In the genomic region with DNA sequence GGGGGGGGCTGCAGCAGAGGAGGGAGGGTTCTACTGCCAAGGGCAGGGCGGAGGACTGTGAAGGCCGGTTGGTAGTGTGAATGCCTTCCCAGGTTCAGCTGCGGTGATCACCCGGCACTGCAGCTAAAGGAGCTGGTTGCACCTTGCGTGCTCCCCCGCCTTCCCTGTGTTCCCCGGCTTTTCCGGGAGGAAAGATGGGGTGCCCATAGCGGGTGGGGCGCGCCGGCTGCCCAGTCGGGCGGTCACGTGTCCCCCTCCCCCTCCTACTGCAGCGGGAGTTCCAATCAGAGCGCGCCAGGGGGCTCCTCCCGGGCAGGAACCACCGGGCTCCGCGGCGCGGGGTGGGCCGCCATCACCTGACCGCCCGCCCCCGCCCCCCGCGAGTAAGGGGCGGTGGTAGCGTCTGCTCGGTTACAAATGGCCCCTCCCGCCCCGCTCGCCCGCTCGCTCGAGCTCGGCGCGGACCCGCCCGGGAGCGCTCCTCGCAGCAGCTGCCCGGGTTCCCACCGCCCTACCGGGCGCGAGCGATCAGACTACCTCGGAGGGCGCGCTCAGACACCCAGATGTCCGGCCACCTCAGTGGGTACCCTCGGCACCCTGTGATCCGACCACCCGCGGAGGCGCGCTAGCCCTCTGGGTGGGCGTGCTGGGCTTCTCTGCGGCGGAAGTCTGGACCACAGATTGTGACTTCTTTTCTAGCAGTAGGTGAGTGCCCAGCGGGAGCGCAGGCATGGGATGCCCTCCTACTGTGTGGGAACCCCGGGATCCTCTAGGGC, we compare ENCODE assay signal across 8 mouse cellular contexts.
DNase-seq lines count a peak whose midpoint lies in the region; ATAC-seq and TF ChIP-seq lines count a peak whose summit lies in the region.

No protein-coding gene starts in this region.

- TF ChIP-seq POLR2A in olfactory bulb, adult 2 months (IDR thresholded peaks at IDR 0.05; ENCODE audit: insufficient read depth, low read depth, low read length), result peak; percentile 87

- H3K27me3 ChIP-seq in kidney, embryonic 14.5 days (ENCODE audit: control insufficient read depth, insufficient read depth, low read length), result peaks cover 87% of the 10 kb centered on the region
- H3K27me3 ChIP-seq in heart, embryonic 10.5 days (ENCODE audit: insufficient read depth, poor library complexity, severe bottlenecking), result peaks cover 97% of the 10 kb centered on the region

- H3K4me3 ChIP-seq in kidney, embryonic 14.5 days (ENCODE audit: low read length), result peak overlapping the region; percentile 53
- H3K4me3 ChIP-seq in heart, embryonic 10.5 days, result peak overlapping the region; percentile 75
- peak overlapping the region; percentile 92 for H3K4me3 ChIP-seq in olfactory bulb, adult 2 months (ENCODE audit: insufficient read depth, low read depth, low read length)

- no peak overlapping the region for H3K27ac ChIP-seq in kidney, embryonic 14.5 days (ENCODE audit: low read depth, low read length)
- H3K27ac ChIP-seq in heart, embryonic 10.5 days, result peak overlapping the region; percentile 52
- H3K27ac ChIP-seq in olfactory bulb, adult 2 months (ENCODE audit: insufficient read depth, low read depth, low read length), result peak overlapping the region; percentile 88

- peak overlapping the region; percentile 40 for H3K9ac ChIP-seq in kidney, embryonic 14.5 days (ENCODE audit: low read depth, low read length)

- no peak for DNase-seq in kidney, adult 11 months
- DNase-seq in embryo, embryonic 10 days (ENCODE audit: low spot score), result peak; percentile 65
- no peak for DNase-seq in heart, embryonic 10.5 days (ENCODE audit: low spot score)
- peak; percentile 44 for DNase-seq in kidney, postnatal 14 days
- peak; percentile 55 for DNase-seq in liver
- DNase-seq in natural killer cell, adult 2 months (ENCODE audit: low spot score in 2 of 2), result no peak

- H3K4me2 ChIP-seq in kidney, embryonic 14.5 days (replicated peaks; ENCODE audit: low read depth, low read length), result peak overlapping the region; percentile 95

- no peaks in the 10 kb centered on the region for H3K36me3 ChIP-seq in kidney, embryonic 14.5 days (ENCODE audit: control insufficient read depth, insufficient read depth, low read length)
- H3K36me3 ChIP-seq in heart, embryonic 10.5 days, result no peaks in the 10 kb centered on the region

- TF ChIP-seq CTCF in olfactory bulb, adult 2 months (IDR thresholded peaks at IDR 0.05; ENCODE audit: insufficient read depth, low read depth, low read length), result no peak

- H3K4me1 ChIP-seq in kidney, embryonic 14.5 days (ENCODE audit: control insufficient read depth, insufficient read depth, low read length), result peaks cover 19% of the 10 kb centered on the region; the same call in 1 of the 2 replicates
- H3K4me1 ChIP-seq in heart, embryonic 10.5 days, result peaks cover 39% of the 10 kb centered on the region
- H3K4me1 ChIP-seq in olfactory bulb, adult 2 months (ENCODE audit: control insufficient read depth, insufficient read depth, low read length), result peaks cover 30% of the 10 kb centered on the region

- H3K9me3 ChIP-seq in kidney, embryonic 14.5 days (ENCODE audit: control insufficient read depth, low read length), result no peaks in the 10 kb centered on the region
- no peaks in the 10 kb centered on the region for H3K9me3 ChIP-seq in heart, embryonic 10.5 days

- WGBS in kidney, embryonic 14.5 days, result under 1% methylated on average over 31 of the region's 68 CpGs
- WGBS in heart, embryonic 10.5 days, result under 1% methylated on average over 57 of the region's 68 CpGs
- WGBS in olfactory bulb, adult 2 months, result under 1% methylated on average over 68 of the region's 68 CpGs

- ATAC-seq in kidney, embryonic 14.5 days (ENCODE audit: low FRiP score, low TSS enrichment), result peak; percentile 91

Comparison
In these comparisons a context has a peak if more than half of its experiments do, and no peak if none do; other contexts are left out.
1. DNase-seq: peak in embryo, embryonic 10 days (single experiment), kidney, postnatal 14 days (single experiment) and liver (single experiment); none in kidney, adult 11 months (single experiment), heart, embryonic 10.5 days (single experiment) and natural killer cell, adult 2 months (0 of 2).
2. Peak in every context shown above with its lines, with median percentiles within 50 percentile points of each other: H3K4me3 ChIP-seq.